Mouse (Mus musculus) forebrain, postnatal 0 days (tissue): ENCODE results near the gene Nat8f4. TPM values are rescaled to one million over a fixed set of nuclear protein-coding genes. Genes with fewer than 3 reads are reported as not detected.
A peak's percentile ranks its signal among the peaks of the same experiment; 100 is the strongest.
"Not testable (repeated sequence)": the region's sequence is repeated elsewhere in the genome, so short reads cannot be mapped to it uniquely, and the experiment has no call there.

Experiments used
- ATAC-seq: fragments of 200-750 bp; cut with Nextera tagmentation; 2 replicates; pipeline ENCODE4 v1.8.0; 2017; ENCODE audit warnings: mild to moderate bottlenecking, moderate library complexity
- DNase-seq: peaks from one replicate; pipeline ENCODE4 v3.0.0-alpha.2; 2015
- H3K27ac ChIP-seq: fragments of 300-500 bp; sonication (generic); 2 replicates; pipeline ENCODE4 v1.5.1; 2014; ENCODE audit warnings: low read depth, mild to moderate bottlenecking, antibody characterized with exemption, low read length, moderate library complexity, mixed read lengths
- H3K27me3 ChIP-seq: fragments of 300-500 bp; sonication (generic); 2 replicates; pipeline ENCODE4 v1.6.1; 2014; ENCODE audit warnings: mild to moderate bottlenecking, low read length, mixed read lengths; ENCODE audit not compliant: insufficient read depth
- H3K36me3 ChIP-seq: fragments of 300-500 bp; sonication (generic); 2 replicates; pipeline ENCODE4 v1.6.1; 2014; ENCODE audit warnings: mild to moderate bottlenecking, moderate library complexity; ENCODE audit not compliant: insufficient read depth
- H3K4me1 ChIP-seq: fragments of 300-500 bp; sonication (generic); 2 replicates; pipeline ENCODE4 v1.6.1; 2014; ENCODE audit warnings: antibody characterized with exemption; ENCODE audit not compliant: insufficient read depth
- H3K4me2 ChIP-seq: fragments of 300-500 bp; sonication (generic); 2 replicates; pipeline ENCODE4 v1.6.1; 2014; ENCODE audit warnings: low read depth, mild to moderate bottlenecking, moderate library complexity
- H3K4me3 ChIP-seq: fragments of 300-500 bp; sonication (generic); 2 replicates; pipeline ENCODE4 v1.5.1; 2014; ENCODE audit warnings: low read depth, low read length, mixed read lengths
- H3K9ac ChIP-seq: fragments of 300-500 bp; sonication (generic); 2 replicates; pipeline ENCODE4 v1.6.1; 2014; ENCODE audit warnings: mild to moderate bottlenecking
- H3K9me3 ChIP-seq: fragments of 300-500 bp; sonication (generic); 2 replicates; pipeline ENCODE4 v1.6.1; 2016; ENCODE audit warnings: low read length
- CTCF ChIP-seq: sonication (generic); IDR thresholded peaks from 2 replicates; pipeline ENCODE4 v1.5.1; 2016; ENCODE audit warnings: antibody characterized with exemption, control low read depth, low read depth
- WGBS: fragments of 180-500 bp; shearing (Covaris S2); extraction: QIAGEN DNeasy Blood & Tissue Kit; methylation state at CpG from one replicate; pipeline ENCODE4 v1.1.7; 2014; 5-methylcytosine and 5-hydroxymethylcytosine counted together
- polyA plus RNA-seq: library from polyadenylated mRNA; unstranded; fragments of >200 nt; fragmentation: Nextera tagmentation; extraction: Ambion mirVana; gene quantifications from 2 replicates; pipeline ENCODE4 v1.2.1, GENCODE M21; 2015
- total RNA-seq: library from RNA; depleted of rRNA; stranded (reverse); fragments of >200 nt; gene quantifications from 2 replicates; pipeline ENCODE4 v1.2.3, GENCODE M21; 2014

Nat8f4 gene
- total and polyA plus RNA-seq, 2 experiments from 2014 or later, result 5.5 to 6.5 TPM

DNA sequence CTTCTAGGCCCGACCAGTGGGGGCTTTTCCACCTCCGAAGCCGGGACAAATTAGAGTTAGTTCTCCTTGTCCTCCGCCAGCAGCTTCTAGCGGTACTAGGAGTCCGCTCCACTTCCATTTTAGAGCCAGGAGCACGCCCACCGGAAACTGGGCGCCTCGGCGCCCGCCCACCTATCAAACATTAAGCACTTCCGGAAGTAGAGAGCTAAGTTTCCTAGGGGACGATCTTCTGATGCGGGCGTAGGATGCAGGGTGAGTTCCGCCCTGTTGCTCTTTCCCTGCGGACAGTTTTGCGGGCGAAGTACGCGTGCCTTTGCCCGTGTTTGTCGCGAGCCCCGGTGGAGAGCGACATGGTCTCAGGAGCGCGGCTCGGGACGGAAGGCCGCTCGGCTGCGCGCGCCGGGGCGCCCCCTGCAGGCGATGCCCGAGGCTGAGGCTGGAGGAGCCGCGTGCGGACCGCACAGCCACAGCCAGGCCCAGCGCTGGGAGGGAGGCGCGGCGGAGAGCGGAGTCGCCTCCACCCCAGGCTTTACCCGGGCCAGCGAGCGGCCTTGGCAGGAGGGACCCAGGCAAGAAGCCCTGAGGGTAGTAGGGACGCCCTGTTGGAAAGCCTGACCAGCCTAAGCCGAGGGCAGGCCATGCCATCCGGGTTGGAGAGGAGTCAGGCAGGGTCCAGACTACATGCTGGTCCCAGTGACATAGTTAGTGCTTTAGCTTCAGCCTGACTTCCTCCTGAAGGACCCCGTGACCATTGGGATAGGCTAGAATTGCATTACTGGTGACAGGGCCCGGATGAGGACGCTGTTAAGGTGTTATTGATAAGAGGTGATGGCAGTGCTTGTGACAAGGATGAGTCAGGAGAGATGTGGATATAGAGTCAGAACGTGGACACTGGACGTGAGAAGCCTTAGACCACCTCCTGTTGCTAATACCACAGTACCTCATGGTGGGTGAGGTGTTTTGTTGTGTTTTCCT is 11.1 kb upstream of the Nat8f4 start, which contains the start of gene Nat8f1:
Gene Nat8f1, minus strand, starts transcription at position 149 of the 975 bp plus-strand sequence.
- Histone ChIP-seq H3K27ac (peak within 1 kb of the TSS; percentile 88), H3K4me2 (peak within 1 kb of the TSS; percentile 67), H3K9ac (peak within 1 kb of the TSS; percentile 77), H3K4me3 (peak within 1 kb of the TSS; percentile 57)
- H3K27me3 ChIP-seq, H3K4me1 ChIP-seq, H3K9me3 ChIP-seq, H3K36me3 ChIP-seq: not testable (repeated sequence)
- 1% methylated on average over 58 of the region's 61 CpGs for WGBS
- peak; percentile 96 for ATAC-seq
- DNase-seq, result peak; percentile 94
- peak; percentile 73 for TF ChIP-seq CTCF

DNA sequence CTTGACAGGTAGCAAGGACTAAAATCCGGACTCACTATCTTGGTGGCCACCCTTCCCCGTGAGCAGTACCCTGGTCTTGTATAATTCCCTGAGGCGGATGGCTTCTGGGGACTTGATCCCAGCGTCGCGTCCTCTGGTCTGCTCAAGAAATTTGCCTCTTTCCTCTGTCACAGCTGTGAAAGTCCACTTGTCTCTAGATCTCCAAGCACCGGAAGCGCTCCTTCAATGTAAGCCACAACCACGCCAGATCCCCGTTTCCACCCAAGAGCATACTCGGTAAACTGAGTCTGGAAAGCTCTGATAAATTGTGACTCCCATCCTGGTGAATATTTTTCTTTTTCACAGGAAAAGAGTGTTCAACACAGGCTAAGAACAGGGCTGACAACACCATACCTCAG is 10.5 kb upstream of the Nat8f4 start:
- no peak for DNase-seq
- 3% methylated on average over 11 of the region's 11 CpGs for WGBS
- H3K36me3 ChIP-seq, result no peaks in the 10 kb centered on the region
- H3K9me3 ChIP-seq, result no peaks in the 10 kb centered on the region
- H3K4me2 ChIP-seq, result peak overlapping the region; percentile 67
- peak overlapping the region; percentile 57 for H3K4me3 ChIP-seq
- no peaks in the 10 kb centered on the region for H3K27me3 ChIP-seq
- peaks cover 9% of the 10 kb centered on the region for H3K4me1 ChIP-seq
- H3K27ac ChIP-seq, result peak overlapping the region; percentile 88
- no peak for ATAC-seq
- TF ChIP-seq CTCF, result no peak
- H3K9ac ChIP-seq, result peak overlapping the region; percentile 77

DNA sequence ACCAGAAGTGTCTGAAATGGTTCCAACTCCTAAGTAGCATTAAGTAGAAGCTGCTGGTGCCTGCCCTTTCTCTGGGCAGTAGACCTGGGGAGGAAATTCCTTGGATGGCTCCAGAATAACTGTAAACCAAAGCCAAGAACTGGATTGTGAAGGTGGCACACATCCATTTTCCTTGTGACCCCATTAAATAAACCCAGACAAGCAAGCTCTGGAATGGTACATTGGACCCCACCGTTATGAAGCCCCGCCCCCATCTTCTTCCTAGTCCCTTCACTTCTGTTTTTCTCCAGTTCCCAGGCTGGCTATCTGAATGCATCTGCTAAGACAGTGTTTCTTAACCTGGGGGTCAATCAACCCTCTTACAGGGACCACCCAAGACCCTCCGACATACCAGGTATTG is 6.9 kb upstream of the Nat8f4 start, which contains the start of gene Tprkb:
Gene Tprkb, plus strand, starts transcription at position 279 of the 400 bp plus-strand sequence.
- Histone ChIP-seq H3K4me2 (no peak within 1 kb of the TSS), H3K4me1 (peaks cover 9% of the 10 kb centered on the region), H3K36me3 (no peaks in the 10 kb centered on the region), H3K9me3 (no peaks in the 10 kb centered on the region), H3K27ac (no peak within 1 kb of the TSS), H3K27me3 (no peaks in the 10 kb centered on the region), H3K4me3 (no peak within 1 kb of the TSS), H3K9ac (no peak within 1 kb of the TSS)
- DNase-seq, result no peak
- TF ChIP-seq CTCF, result no peak
- no peak for ATAC-seq
- WGBS, result 86% methylated on average over 3 of the region's 3 CpGs

DNA sequence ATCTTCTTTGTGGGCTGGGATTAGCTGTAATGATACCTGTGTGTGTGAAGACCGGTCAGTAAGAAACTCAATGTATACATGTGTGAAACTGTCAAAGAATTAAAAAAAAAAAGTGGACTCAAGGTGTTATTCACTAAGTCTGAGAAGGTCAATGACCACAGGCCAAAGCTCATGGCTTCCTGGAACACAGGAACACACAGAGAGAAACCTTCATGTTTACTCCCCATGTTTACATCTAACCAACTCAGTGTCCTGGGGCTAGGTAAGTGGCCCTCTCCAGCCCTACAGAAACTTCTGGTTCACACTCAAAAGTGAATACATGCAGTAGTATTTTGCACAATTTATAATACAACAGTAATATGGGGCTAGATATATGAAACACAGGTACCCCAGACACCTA is 5.0 kb upstream of the Nat8f4 start:
- H3K4me2 ChIP-seq, result no peak overlapping the region
- no peak overlapping the region for H3K4me3 ChIP-seq
- TF ChIP-seq CTCF, result no peak
- H3K9ac ChIP-seq, result no peak overlapping the region
- no peaks in the 10 kb centered on the region for H3K36me3 ChIP-seq
- no peak overlapping the region for H3K27ac ChIP-seq
- no peaks in the 10 kb centered on the region for H3K9me3 ChIP-seq
- H3K4me1 ChIP-seq, result peaks cover 7% of the 10 kb centered on the region
- H3K27me3 ChIP-seq, result no peaks in the 10 kb centered on the region
- ATAC-seq, result no peak
- no peak for DNase-seq
- WGBS, result 90% methylated on average over 1 of the region's 1 CpGs

DNA sequence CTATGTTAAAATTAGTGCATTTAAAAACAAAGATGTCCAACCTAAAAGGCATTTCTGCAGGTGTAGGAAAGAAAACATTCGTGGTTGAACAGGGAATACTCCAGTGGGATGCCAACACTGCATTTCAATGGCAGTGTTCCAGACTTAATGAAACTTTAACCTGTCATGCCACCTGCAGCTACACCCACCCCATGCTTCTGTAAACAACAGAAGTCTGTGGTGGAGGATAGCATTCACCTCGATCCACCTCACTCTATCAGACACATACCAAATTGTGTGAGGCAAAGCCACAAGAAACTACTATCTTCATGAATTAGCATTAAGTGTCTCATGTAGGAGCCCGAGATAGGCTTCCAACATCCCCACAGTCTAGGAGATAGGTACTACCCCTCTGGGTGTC is 3.7 kb upstream of the Nat8f4 start:
- H3K27ac ChIP-seq, result no peak overlapping the region
- H3K4me1 ChIP-seq, result no peaks in the 10 kb centered on the region
- H3K36me3 ChIP-seq, result no peaks in the 10 kb centered on the region
- no peak for TF ChIP-seq CTCF
- no peak overlapping the region for H3K9ac ChIP-seq
- ATAC-seq, result no peak
- no peaks in the 10 kb centered on the region for H3K9me3 ChIP-seq
- H3K27me3 ChIP-seq, result no peaks in the 10 kb centered on the region
- 80% methylated on average over 3 of the region's 3 CpGs for WGBS
- no peak overlapping the region for H3K4me2 ChIP-seq
- no peak overlapping the region for H3K4me3 ChIP-seq
- DNase-seq, result no peak

DNA sequence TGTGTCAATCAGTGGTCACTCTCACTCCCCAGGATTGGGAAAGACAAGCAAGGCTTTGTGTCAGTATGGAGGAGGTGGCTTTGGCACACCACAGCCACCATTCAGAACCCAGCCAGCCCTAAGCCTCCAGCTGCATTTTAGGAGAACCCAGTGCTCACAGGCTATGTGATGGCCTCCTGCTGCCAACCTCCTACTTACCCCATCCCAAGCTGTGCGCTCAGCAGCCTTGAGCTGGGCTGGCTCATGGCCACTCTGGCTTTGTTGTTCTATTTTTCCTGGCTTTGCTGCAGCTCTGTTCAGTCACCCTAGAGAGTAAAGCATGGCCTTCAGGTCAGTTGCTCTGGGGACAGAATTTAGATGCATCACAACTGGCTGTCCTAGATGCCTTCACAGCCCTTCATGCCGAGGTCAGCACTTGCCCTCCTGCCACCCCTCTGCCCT is 2.2 kb upstream of the Nat8f4 start:
- H3K4me3 ChIP-seq, H3K4me1 ChIP-seq, H3K27me3 ChIP-seq, H3K9me3 ChIP-seq, H3K9ac ChIP-seq, H3K4me2 ChIP-seq, H3K36me3 ChIP-seq: not testable (repeated sequence)
- peak; percentile 90 for ATAC-seq
- 67% methylated on average over 2 of the region's 2 CpGs for WGBS
- DNase-seq, result peak; percentile 53
- H3K27ac ChIP-seq, result peak overlapping the region; percentile 29; the same call in 1 of the 2 replicates

DNA sequence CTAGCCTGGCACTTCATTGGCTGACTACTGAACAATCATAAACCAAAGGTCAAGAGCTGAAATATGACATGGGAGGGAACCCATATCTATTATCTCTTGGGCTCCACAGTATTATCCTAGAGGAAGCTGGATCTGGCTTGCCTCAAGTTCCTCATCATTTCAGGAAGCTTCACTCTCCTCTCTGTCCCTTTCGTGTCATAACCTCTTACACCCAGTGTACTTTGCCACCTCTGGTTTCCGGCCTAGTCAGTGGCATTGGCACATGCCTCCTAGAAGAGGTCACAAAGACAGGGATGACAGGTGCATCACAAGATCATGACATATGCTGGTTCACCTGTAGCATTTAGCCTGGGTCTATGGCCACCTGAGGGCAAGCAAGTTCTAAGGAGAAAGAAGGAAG is 2.4 kb downstream of the Nat8f4 start:
- H3K9me3 ChIP-seq, result no peaks in the 10 kb centered on the region
- H3K4me2 ChIP-seq, result no peak overlapping the region
- WGBS, result 97% methylated on average over 2 of the region's 2 CpGs
- no peak for ATAC-seq
- H3K4me1 ChIP-seq, result no peaks in the 10 kb centered on the region
- H3K9ac ChIP-seq, result no peak overlapping the region
- H3K36me3 ChIP-seq, result no peaks in the 10 kb centered on the region
- no peaks in the 10 kb centered on the region for H3K27me3 ChIP-seq
- DNase-seq, result no peak
- H3K27ac ChIP-seq, result no peak overlapping the region
- no peak overlapping the region for H3K4me3 ChIP-seq
- no peak for TF ChIP-seq CTCF

DNA sequence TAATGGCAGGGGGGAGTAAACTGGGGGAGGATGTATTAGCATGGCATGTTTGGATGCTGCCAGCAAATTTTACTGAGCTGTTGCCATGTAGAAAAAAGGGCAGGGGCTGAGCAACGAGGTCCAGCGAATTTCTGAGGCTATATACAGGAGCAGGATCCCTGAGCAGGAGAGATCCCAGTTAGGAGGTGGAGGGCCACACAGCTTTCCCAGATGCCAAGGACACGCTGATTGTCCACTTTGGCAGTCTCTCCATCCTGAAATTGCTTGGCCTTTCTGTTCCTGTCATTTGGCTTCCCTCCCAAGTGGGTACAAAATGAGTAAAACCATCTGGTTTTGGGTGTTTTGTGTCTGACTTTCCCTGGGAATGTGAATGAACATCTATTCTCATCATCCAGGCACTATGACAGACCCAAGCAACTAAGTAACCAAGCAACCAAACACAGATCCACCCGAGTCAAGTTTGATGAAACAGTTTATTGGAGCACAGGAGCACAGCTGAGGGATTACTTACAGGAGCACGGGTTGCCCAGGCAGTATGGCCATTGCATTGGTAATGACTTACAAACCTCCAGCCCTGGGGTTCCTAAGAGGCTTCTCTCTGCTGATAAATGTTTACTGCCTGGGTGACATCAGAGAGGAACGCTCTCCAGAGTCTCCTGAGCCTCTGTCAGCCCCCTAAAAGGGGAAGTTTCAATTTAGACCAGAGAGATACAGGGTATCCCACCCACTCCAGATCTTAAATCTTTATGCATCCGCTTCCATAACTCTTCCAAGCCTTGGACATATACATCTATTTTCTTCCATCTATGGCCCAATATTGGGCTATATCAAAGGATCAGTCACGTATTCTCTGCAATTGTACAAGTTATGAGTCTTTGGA is 5.8 kb downstream of the Nat8f4 start:
- not testable (repeated sequence) for ATAC-seq, H3K4me1 ChIP-seq, H3K4me2 ChIP-seq, H3K9me3 ChIP-seq, H3K27me3 ChIP-seq, H3K4me3 ChIP-seq, H3K36me3 ChIP-seq, H3K9ac ChIP-seq, DNase-seq, H3K27ac ChIP-seq
- 66% methylated on average over 7 of the region's 8 CpGs for WGBS
